Mouse (Mus musculus): ENCODE results near the gene Lypd6b.

The Lypd6b gene

GRCm38 (mm10) chr2:49827756-49828155 is 40.3 kb downstream of the Lypd6b start:
- DNase-seq: no peak

DNA sequence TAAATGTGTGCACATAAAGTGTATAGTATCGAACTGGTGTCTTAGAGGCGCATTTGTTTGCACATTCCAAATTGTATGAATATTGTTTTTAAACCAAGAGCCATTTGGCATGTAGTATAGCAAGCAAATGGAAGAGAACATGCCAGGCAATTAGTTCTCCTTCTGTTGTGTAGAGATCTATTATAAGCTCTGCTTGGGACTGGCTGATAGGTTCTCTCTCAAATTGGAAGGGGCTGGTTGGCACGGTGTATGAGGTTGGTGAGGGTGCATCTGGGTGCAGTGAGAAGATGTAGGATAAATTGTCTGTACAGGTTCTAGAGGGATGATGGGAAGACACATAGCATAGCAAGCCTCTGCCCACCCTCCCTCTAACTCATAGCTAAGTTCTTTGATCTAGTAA is 42.9 kb downstream of the Lypd6b start:
- peak; percentile 25 for DNase-seq

GRCm38 (mm10) chr2:49832277-49832803 is 44.9 kb downstream of the Lypd6b start:
- no peak for DNase-seq

DNA sequence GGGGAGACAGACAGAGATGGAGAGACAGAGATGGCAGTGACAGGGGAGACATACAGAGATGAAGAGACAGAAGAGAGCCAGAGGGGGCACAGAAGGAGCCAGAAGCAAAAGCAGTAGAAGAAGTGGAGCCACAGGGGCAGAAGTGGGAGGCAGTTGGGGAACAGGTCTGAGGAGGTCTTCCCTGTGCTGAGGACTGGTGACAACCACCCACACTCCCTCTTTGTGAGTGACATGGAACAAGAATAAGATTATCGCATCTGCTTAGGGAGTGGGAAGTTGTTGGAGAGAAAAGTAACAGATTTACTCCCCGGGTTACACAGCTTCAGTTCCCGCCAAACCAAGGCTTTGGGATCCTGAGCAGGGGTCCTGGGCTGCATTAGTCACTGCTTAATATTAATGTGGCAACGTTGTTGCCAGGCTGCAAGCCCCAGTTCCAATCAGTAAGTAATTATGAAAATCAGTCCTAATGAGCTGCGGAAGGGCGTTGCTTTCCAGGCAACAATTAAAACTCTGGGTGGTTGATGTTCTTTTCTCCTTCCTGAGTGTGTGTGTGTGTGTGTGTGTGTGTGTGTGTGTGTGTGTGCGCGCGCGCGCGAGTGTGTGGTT is 50.1 kb downstream of the Lypd6b start:
- DNase-seq: no peak

DNA sequence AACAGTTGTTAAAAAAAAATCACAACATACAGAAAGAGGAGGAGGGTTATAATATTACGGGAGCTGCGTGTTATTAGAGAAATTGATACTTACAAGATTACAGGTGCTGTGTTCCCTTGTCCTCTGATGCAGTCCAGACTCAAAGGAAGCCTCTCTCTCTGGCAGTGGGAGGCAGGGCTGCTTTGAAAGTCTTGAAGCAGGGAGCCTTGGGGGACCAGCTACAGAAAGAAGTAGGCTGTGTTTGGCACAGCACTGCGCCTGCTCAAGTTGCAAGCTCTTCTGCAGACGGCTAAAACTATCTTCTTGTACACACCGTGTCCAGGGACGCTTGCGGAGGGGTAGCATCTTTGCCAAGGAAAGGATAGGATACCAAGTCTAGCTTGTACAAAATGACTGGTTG is 51.1 kb downstream of the Lypd6b start:
- no peak for DNase-seq

- peak; percentile 10 for DNase-seq
Observed at GRCm38 (mm10) chr2:49840573-49840972, 53.1 kb downstream of the Lypd6b start.

GRCm38 (mm10) chr2:49841089-49841488 is 53.6 kb downstream of the Lypd6b start:
- no peak for DNase-seq

DNA sequence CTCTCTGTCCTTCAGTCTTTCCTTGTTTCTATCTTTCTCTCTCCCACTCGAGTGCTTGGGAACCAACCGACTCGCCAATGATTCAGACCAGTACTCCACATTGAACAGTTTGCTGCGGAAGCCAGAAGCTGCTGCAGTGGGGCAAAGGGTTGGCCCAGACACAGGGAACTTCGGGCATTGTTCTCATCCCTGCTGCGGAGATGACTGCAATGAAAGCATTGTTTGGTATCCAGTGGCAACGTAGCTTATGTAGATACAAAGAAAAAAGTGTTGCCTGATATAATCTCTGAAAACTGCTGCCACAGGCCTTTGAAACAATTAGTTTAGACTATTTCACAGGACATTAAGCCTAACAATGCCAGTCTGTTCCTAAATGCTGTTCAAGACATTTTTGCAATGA is 57.6 kb downstream of the Lypd6b start:
- DNase-seq: peak; percentile 26

GRCm38 (mm10) chr2:49846097-49846496 is 58.6 kb downstream of the Lypd6b start:
- DNase-seq: no peak

GRCm38 (mm10) chr2:49846880-49847279 is 59.4 kb downstream of the Lypd6b start:
- DNase-seq: no peak

GRCm38 (mm10) chr2:49847831-49848230 is 60.3 kb downstream of the Lypd6b start:
- DNase-seq: no peak

DNA sequence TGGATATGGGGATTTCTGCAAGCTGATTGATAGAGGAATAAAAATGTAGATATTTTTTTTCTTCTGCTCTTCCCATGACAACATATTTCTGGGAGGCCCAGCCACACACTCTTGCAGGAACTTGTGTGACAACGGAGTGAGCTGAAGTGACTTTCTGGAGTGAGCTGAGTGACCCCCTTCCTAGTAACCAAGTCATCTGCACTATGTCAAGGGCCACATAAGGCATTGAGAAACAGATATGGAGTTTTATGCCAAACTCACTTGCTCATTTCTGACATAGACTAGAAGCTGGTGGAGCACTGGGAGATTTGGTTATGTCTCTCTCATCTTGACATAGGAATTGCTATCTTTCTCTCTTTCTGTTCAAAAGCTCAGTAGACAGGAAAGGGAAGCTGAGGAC is 62.3 kb downstream of the Lypd6b start:
- DNase-seq: no peak

DNA sequence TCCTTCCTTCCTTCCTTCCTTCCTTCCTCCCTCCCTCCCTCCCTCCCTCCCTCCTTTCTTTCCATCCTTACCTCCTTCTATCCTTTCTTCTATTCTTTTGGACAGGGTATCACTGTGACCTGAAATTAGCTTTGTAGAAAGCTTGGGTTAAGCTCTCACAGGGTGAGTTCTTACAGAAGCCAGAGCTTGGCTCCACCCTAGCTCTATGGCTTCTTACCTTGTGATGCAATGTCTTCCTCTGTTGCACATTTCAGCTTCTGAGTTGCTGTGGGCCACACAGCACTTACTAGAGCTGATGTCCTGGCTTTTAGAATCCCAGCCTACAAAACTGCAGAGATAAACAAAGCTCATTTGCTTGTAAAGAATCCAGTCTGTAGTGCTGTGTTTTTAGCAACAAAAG is 64.5 kb downstream of the Lypd6b start:
- DNase-seq: no peak

GRCm38 (mm10) chr2:49856161-49856564 is 68.7 kb downstream of the Lypd6b start:
- no peak for DNase-seq

DNA sequence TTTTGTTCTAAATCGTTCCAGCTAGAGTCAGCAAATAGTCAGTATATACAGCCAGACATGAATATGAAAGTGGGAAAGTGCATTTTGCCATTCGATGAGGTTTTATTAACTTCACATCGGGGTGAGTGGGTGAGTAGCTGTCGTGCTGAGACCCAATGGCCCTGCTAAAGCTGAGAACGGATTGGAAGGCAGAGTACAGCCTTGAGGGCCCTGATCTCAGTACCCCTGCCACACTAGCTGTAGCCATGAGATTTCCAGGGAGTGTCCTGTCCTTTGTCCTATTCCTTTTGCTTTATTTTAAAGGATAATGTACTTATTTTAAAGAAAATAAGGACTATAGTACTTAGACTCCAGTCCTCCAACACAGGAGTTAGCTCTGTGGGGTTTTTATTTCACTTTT is 69.1 kb downstream of the Lypd6b start:
- DNase-seq: no peak

DNA sequence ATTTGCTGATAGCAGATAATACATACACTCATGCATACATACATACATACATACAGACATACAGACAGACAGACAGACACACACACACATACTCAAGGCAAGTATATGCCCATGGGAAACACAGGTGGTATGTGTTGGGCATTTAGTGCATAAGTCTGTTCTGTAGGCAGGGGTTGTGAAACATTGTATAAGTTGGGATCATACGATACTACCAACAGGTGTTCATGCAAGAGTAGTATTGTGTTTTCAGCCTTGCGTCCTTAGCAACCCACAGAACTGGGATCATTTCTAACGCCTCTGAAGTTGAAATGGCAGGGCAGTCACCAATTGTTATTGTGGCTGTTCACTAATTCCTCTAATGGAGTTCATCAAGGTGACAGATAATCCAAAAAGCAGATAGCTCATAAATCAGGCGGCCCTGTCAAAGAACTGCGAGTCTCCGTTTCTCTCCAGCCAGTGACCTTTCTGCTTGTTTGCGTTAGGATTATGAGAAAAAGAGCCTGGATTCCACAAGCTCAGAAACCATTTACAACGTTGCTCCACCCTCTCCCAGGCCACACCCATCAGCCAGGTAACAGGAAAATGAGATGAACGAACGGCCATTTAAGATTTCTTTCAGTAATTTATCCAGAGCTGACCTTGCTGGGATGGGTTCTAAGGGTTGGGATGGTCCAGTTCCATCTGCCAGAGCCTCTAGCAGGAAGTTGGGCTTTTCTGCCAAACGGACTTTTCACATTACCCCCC is 72.9 kb downstream of the Lypd6b start:
- DNase-seq: no peak

DNA sequence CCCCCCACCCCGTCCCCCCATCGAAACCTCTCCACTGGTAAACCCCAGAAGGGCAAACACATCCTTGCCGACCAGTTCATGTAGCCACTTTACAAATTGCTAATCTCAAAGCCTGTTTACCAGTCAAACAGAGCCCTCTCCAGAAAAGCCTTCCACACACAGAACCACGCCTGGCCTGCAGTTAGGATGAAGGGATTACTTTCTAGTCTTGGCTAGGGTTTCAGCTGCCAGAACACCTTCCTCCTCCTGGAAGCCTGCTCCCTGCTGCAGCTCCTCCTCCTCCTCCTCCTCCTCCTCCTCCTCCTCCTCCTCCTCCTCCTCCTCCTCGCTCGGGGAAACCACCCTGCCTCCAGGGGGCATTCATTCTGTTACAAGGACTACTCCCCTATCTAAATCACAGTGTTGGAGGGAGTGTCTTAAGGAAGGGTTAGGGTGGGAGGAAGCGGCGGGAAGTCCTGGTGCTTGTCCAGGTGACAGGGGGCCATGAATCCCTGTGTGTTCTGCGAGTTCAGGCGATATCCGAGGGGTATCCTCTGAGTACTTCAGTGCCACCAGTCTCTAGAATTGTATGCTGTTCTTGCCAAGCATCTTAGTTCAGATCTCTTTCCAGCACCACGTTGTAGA is 73.6 kb downstream of the Lypd6b start:
- DNase-seq: no peak

- no peak for DNase-seq
Observed at GRCm38 (mm10) chr2:49861658-49862057, 74.2 kb downstream of the Lypd6b start.

- no peak for DNase-seq
Observed at GRCm38 (mm10) chr2:49868116-49868858, 80.8 kb downstream of the Lypd6b start.

GRCm38 (mm10) chr2:49869044-49869443 is 81.6 kb downstream of the Lypd6b start:
- peak; percentile 63 for DNase-seq

DNA sequence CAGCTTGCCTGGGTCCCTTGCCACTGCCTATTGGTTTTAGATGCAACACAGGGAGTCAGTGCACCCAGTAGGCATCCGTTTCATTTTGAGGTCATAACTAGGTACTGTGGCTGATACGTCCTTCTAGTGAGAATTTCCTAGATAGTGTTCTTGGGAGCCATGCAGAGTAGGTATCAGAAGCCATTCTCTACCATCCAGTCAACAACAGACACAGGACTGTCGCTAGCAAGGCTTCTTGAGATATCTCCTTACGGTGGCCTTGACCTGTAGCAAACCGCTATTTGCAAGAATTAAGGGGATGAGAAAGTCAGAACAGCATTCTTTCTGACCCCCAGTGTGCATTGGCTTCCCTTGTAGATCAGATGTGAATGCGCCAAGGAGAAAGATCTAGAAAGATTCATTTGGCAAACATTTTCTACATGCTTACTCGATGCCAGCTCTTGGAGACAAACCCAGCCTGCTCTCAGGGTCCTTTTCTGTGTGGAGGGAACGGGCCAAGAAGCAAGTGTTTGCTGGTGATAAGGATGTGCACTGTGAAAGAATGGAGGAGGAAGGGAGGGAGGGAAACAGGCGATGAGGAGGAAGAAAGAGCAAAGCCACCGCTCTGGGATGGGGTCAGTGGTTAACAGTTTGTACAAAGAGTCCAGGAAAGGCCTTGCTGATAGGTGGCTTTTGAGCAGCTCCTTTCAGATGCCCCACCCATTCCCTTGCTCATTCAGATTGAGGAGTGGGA is 82.5 kb downstream of the Lypd6b start:
- no peak for DNase-seq

- DNase-seq: no peak
Observed at GRCm38 (mm10) chr2:49871012-49871411, 83.5 kb downstream of the Lypd6b start.

DNA sequence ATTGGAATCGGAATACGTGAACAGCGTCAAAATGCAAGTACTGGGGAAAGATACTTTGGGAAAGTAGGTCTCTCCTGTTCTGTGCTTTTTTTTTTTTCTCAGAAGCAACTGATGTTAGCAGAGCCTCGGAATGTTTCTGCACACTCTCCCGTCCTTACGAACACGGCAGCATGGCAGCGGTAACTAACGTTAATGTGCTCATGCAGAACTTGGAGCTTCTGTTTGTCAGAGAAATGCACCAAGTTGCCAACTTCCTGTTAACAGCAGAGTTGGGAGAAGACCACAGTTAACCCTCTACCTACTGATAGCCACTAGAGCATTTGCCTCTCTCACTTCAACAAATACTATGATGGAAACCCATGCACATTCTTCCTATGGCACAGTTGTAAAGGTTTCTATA is 93.0 kb downstream of the Lypd6b start:
- no peak for DNase-seq
